Mouse (Mus musculus) erythroblast, embryonic 14.5 days (primary cell): Measurements from ENCODE around the gene Hebp1.

Experiments
- GATA1 ChIP-seq: IDR thresholded peaks from 2 replicates; pipeline ENCODE4 v1.6.1; 2012; ENCODE audit warnings: low read length, inconsistent platforms, mixed read lengths
- TAL1 ChIP-seq: IDR thresholded peaks from 3 replicates; pipeline ENCODE4 v1.6.1; 2012; ENCODE audit warnings: low read length, inconsistent platforms, mixed read lengths

DNA sequence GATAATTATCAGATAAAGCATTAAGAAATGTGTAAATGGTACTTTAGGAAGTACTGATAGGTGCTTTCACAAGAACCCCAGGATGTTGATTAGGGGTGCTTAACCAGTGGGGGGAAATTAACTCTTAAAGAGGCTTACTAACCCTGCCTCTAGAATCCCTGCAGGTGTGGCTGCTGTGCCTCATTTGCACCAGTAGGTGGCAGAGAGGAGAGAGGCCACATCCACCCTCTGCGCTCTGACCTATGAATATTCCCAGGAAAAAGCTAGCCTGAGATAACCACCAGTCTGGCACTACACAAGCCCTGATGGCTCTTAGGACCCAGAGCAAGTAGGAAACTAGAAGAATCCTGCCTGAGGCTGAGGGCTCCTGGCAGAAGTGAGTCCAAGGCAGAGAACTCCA lies 49.3 kb downstream of the Hebp1 start:
- TF ChIP-seq TAL1 (no peak), GATA1 (no peak)
